Mouse (Mus musculus) kidney, adult 11 months (tissue): Measurements from ENCODE around the gene Fkbp3.
"Not testable (repeated sequence)": the region's sequence is repeated elsewhere in the genome, so short reads cannot be mapped to it uniquely, and the experiment has no call there.

Experiments
- DNase-seq: peaks from one replicate; pipeline ENCODE4 v3.0.0; 2022

The Fkbp3 gene

GRCm38 (mm10) chr12:65073611-65074178 lies at the start of gene Fkbp3:
Gene Fkbp3 (minus strand): TSS chr12:65074007.
- DNase-seq = peak; percentile 96

- DNase-seq = no peak
These were observed 45.6 kb upstream of the Fkbp3 start for GRCm38 (mm10) chr12:65119451-65119850.

- no peak for DNase-seq
These were observed 45.2 kb upstream of the Fkbp3 start for GRCm38 (mm10) chr12:65118968-65119367.

- not testable (repeated sequence) for DNase-seq
These were observed 41.2 kb upstream of the Fkbp3 start for GRCm38 (mm10) chr12:65114978-65115377.

- no peak for DNase-seq
These were observed 40.1 kb upstream of the Fkbp3 start for GRCm38 (mm10) chr12:65113925-65114324.

GRCm38 (mm10) chr12:65112811-65113210 lies 39.0 kb upstream of the Fkbp3 start:
- DNase-seq = no peak

GRCm38 (mm10) chr12:65111503-65111902 lies 37.7 kb upstream of the Fkbp3 start:
- no peak for DNase-seq

- no peak for DNase-seq
These were observed 34.9 kb upstream of the Fkbp3 start for GRCm38 (mm10) chr12:65108746-65109145.

GRCm38 (mm10) chr12:65076906-65077305 lies 3.1 kb upstream of the Fkbp3 start:
- DNase-seq = no peak

GRCm38 (mm10) chr12:65075733-65076310 lies 2.0 kb upstream of the Fkbp3 start:
- no peak for DNase-seq

- peak; percentile 89 for DNase-seq
These were observed 1.4 kb upstream of the Fkbp3 start, which contains the start of gene Fancm for GRCm38 (mm10) chr12:65075085-65075732. Gene Fancm (plus strand): TSS chr12:65075603.

GRCm38 (mm10) chr12:65074651-65075050 lies 844 bp upstream of the Fkbp3 start:
- no peak for DNase-seq

GRCm38 (mm10) chr12:65072911-65073610 lies 746 bp downstream of the Fkbp3 start:
- no peak for DNase-seq

- DNase-seq = no peak
These were observed 5.4 kb downstream of the Fkbp3 start for GRCm38 (mm10) chr12:65068409-65068808.

GRCm38 (mm10) chr12:65066234-65066633 lies 7.6 kb downstream of the Fkbp3 start:
- no peak for DNase-seq

GRCm38 (mm10) chr12:65065241-65065640 lies 8.6 kb downstream of the Fkbp3 start:
- no peak for DNase-seq

GRCm38 (mm10) chr12:65061082-65061481 lies 12.7 kb downstream of the Fkbp3 start:
- DNase-seq = no peak

GRCm38 (mm10) chr12:65058203-65058602 lies 15.6 kb downstream of the Fkbp3 start:
- no peak for DNase-seq

- DNase-seq = no peak
These were observed 25.0 kb downstream of the Fkbp3 start for GRCm38 (mm10) chr12:65048799-65049198.

GRCm38 (mm10) chr12:65037546-65037937 lies 36.3 kb downstream of the Fkbp3 start:
- DNase-seq = no peak

GRCm38 (mm10) chr12:65036892-65037545 lies 36.8 kb downstream of the Fkbp3 start:
- DNase-seq = no peak

- peak; percentile 85 for DNase-seq
These were observed 37.5 kb downstream of the Fkbp3 start, which contains the start of gene Prpf39 for GRCm38 (mm10) chr12:65036190-65036870. Gene Prpf39 (plus strand): TSS chr12:65036333.

- peak; percentile 4 for DNase-seq
These were observed 38.0 kb downstream of the Fkbp3 start for GRCm38 (mm10) chr12:65035839-65036189.
